Mouse (Mus musculus) thymus, postnatal 36 days (tissue): ENCODE measurements around the gene Ppp1r12c.

Source experiments
- DNase-seq, 2 experiments: peaks; one replicate each; pipeline ENCODE4 v3.0.0; 2022; ENCODE audit warnings: mixed read lengths in 2 of 2

Ppp1r12c gene

DNA sequence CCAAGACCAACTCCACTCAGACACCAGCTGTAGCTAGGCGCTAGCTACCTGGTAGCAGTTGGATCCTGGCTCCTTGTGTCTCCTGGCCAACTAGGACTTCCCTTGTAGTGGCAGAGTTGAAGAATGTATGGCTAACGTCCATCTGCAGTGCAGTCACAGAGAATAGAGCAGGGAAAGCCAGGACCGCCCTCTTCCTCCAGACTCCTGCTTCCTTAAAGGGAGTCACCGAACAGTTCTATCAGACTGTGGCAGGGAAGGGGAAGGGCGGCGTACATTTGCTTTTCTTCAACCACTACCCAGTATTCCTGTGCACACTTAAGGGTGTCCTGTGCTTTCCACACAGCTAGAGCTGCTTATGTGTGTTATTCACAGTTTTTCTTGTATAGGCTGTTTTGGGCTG is 10.2 kb downstream of the Ppp1r12c start:
- no peak for DNase-seq

- DNase-seq, result no peak
These were observed 19.2 kb downstream of the Ppp1r12c start for GRCm38 (mm10) chr7:4482281-4482680.

DNA sequence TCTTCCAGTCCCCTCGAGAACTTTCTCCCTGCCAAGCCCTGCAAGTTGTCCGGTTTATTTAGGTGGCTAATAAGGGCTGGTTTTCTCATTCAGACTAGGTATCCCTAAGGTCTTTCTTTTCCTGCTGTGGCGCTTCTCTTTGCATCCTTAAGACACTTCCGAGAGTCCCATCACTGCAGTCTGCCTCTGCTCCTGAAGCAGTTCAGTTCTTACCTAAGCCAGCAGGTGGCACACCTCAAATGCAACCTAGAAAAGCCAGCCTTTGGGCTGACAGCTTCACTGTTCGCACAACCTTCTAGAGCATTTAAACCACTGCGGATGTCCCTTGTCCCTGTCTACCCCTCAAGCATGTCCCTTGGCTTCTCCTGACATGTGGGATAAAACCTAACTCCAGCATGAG is 21.8 kb downstream of the Ppp1r12c start:
- peak in 1 of 2 experiments; percentile 31 for DNase-seq

GRCm38 (mm10) chr7:4478796-4479291 is 22.6 kb downstream of the Ppp1r12c start:
- no peak for DNase-seq

DNA sequence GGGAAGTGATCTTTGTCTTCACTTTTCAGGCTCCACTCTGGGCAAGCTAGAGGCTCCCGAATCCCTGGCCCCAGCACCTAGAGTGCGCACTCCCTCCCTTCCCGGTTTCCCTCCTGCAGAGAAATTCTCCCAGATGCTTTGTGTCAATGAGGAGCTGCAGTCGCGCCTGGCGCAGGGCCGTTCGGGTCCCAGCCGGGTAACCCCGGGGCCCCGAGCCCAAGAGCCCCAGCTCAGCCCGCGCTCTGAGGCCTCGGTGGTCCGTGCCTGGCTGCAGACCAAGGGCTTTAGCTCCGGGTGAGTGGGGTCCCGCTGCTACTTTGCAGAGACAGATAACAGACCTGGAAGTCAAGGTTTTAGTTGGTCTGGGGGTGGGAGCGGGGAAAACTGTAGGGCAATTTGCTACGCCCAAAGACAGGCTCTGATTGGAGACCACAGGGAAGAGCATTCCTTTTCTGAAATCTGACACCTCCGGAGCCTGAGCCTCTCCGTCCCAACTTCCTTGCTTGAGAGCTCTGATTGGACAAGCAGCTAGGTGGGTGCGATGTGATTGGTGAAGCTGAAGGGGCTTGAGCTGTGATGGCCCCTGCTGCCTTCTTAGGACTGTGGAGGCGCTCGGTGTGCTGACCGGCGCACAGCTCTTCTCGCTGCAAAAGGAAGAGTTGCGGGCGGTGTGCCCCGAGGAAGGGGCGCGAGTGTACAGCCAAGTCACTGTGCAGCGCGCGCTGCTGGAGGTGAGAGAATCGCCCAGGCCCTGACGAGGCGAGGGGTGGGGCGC is 23.3 kb downstream of the Ppp1r12c start:
- no peak for DNase-seq

- no peak for DNase-seq
These were observed 27.5 kb downstream of the Ppp1r12c start for GRCm38 (mm10) chr7:4473940-4474339.

- peak; percentile 40 to 46 for DNase-seq
These were observed 30.3 kb downstream of the Ppp1r12c start for GRCm38 (mm10) chr7:4471179-4471555.

DNA sequence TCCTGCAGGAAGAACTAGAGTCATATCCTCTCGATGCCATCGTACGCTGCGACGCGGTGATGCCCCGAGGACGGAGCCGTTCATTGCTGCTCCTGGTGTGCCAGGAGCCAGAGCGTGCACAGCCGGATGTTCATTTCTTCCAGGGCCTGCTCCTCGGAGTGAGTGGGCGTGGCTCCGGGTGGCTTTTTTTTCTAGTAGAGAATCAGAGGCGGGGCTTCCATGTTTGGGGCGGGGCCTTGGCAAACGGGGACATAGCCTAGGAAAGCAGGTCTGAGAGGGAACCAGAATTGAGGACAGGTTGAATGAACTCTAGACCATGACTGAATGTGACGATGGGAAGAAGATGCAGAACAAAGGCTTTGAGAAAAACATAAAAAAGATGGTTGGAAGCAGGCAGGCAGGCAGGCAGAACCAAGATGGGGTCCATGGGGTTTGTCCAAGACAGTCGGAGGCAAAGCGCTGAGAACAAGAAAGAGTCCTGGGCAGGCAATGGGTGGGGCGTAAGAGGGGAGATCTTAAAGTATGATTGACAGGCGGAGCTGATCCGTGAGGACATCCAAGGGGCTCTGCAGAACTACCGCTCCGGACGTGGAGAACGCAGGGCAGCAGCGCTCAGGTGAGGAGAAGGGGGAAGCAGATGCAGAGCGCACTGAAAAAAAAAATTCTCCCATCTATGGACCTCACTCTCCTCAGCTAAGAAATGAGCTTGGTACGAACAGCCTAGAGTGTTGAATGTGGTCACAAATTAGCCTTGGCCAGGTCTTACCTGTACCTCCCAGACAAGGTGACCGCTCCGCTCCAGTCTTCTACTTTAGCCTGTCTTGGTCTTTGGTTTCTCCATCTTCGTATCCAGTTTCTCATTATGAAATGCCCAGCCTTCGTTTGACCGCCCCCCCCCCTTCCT is 31.0 kb downstream of the Ppp1r12c start:
- DNase-seq, result peak; percentile 29 to 33

DNA sequence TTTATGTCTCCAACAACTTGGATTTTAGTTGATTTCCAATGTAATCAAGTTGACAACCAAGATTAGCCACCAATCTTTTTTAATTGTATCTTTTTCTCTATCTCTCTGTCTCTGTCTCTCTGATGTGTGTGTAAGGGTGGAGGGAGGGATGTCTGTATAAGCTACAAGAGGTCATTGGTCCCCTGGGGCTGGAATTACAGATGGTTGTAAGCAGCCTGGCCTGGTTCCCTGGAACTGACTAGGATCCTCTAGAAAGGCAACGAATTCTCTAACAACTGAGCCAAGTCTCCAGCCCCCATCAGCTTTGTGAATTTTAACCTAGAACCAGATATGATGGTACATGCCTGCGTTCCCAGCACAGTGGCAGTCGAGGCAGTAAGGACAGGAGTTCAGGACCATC is 33.7 kb downstream of the Ppp1r12c start:
- DNase-seq, result no peak

DNA sequence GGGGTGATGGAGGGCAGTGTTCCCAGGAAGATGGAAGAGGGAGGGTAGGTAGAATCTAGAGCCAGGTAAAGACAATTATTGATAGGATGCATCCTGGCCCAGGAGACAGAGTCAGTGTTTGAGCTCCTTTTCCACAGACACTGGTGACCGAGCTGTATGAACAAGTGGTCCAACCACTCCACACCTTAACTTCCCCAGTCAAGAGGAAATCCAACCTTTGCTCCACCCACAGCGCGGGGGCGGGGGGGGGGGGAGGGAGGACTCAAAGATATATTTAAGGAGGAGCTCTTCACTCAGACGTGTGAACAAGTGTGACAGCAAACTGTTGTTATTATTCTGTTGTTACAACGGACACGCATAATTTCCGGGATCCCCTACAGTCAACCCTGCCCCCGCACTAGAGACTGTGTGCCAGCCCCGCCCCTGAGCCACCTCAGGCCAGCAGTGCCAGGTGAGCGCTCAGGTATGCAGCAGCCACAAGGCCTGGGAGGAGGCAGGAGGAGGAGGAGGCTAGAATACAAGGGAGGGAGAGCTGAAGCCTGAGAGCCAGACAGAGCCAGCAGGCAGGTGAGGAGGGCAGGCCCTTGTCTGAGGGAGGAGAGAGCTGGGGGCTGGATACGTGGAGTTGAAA is 37.2 kb downstream of the Ppp1r12c start:
- DNase-seq, result no peak

DNA sequence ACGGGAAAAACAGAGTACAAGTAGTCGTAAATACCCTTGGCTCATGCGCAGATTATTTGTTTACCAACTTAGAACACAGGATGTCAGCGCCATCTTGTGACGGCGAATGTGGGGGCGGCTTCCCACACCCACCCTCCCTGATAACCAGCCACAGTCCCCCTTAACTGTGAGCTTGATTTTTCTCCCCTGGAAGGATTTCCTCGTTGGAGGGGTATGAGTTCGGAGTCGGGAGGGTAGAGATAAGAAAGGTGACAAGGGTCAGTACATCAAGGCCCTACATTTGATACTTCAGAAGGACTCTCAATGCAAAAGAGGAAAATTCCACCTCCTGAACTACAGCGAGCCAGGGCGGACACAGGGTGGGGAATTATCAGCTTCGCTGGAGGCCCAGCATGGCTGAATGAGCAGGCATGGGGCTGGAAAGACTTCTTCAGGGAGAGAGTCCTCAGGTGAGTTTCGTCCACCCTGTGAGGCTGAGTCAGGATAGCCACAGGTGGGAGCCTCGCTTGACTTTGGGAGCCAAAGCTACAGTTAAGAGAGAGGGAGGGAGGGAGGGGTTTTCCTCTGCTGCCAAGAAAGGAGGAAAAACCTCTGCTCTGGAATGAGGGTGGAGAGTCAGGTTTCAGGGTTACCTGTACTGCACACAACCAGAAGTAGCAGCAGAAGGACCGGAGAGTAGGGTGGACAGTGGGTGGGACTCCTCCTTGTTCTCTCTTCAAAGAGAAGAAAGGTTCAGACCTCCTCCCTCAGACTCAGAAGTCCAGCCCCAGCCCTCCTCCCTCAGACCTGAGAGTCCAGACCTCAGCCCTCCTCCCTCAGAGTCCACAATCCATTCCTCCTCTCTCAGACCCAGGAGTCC is 40.7 kb downstream of the Ppp1r12c start, which contains the start of gene Eps8l1:
Gene Eps8l1 (plus strand): TSS at position 99 of the 859 bp plus-strand sequence.
- DNase-seq, result no peak

- DNase-seq, result no peak
These were observed 48.8 kb downstream of the Ppp1r12c start for GRCm38 (mm10) chr7:4452644-4453043.

GRCm38 (mm10) chr7:4449211-4449610 is 52.3 kb downstream of the Ppp1r12c start:
- no peak for DNase-seq

GRCm38 (mm10) chr7:4448439-4448838 is 53.0 kb downstream of the Ppp1r12c start:
- DNase-seq, result no peak

DNA sequence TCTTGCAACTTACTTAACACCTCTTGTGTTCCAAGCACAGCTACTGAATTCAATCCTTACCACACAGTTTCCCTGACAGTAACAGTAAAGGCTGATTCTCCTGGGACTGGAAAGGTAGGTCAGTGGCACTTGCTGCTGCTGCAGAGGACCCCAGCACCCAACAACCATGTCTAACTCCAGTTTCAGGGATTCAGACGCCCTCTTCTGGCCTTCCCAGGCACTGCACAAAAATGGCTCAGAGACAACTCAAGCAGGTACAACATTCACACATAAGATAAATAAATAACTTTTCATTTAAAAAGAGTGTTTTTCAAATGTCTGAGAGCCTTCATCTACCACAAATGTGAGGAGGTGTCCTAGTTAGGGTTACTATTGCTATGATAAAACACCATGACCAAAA is 54.3 kb downstream of the Ppp1r12c start:
- no peak for DNase-seq

- DNase-seq, result peak; percentile 75 to 77
These were observed 56.2 kb downstream of the Ppp1r12c start, which contains the start of gene Rdh13 for GRCm38 (mm10) chr7:4445216-4445791. Rdh13 (minus strand) TSS chr7:4445649.

DNA sequence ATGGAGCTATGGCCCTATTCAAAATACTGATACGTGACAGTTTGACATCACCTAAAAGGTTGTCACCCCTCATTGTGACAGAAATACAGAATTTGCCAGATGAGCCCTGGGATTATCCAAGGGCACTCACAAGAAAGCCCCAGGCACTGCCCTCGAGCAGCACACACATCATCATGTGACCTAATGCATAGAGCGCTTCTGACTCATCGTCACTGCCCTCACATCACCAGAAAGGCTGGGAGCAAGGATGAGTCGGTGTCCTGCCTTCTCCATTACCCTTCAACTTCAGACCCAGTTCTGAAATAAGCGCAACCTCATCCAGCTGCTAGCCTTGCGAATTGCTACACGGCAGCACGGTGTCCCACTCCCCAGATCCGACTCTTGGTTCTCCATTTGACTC is 60.9 kb downstream of the Ppp1r12c start:
- DNase-seq, result no peak

GRCm38 (mm10) chr7:4437721-4438120 is 63.8 kb downstream of the Ppp1r12c start:
- no peak for DNase-seq

- DNase-seq, result no peak
These were observed 69.5 kb downstream of the Ppp1r12c start for GRCm38 (mm10) chr7:4432026-4432425.

DNA sequence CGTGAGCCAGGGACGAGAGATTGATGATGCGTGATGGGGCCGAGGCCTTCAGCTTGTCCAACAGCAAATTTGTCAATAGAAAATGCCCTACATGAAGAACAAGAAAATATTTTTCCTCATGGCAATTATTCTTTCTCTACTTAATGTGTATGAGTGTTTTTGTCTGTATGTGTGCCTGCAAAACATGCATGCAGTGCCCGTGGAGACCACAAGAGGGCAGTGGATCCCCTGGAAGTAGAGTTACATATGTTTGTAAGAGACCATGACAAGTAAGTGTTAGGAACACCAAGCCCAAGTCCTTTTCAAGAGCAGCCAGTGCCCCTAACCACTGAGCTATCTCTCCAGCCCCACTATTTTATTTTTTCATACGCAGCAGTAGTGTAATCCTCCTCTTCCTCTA is 69.9 kb downstream of the Ppp1r12c start:
- DNase-seq, result peak; percentile 67 to 77
